In the genomic region with DNA sequence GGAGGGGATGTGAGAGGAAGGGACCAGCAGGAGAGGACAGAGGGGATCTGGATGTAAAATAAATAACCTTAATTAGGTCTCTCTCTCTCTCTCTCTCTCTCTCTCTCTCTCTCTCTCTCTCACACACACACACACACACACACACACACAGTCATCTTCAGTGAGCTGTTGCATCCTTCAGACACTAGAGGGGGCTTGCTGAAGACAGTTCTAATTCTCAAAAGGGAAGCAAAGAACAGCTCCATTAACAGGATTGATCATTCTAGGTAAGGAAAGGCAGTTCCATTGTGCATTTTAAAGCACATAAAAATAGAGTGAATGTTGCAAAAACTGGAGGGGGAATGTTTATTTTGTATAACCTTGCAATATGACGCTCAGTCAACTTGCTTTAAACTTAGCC, we compare ENCODE assay signal across 19 mouse cellular contexts. TPM values are rescaled to one million over a fixed set of nuclear protein-coding genes. Genes with fewer than 3 reads are reported as not detected.
DNase-seq lines count a peak whose midpoint lies in the region; ATAC-seq and TF ChIP-seq lines count a peak whose summit lies in the region.
"Had no signal": no experiment of that assay in that cellular context is flagged by ENCODE, and none has a peak within 500 bp of the region (broad histone marks: within the 10 kb centered on the region; RNA-seq: fewer than 3 reads in every experiment).

No protein-coding gene starts in this region.

- H3K27me3 ChIP-seq in kidney, postnatal 0 days (ENCODE audit: insufficient read depth, low read length), result no peaks in the 10 kb centered on the region
- H3K27me3 ChIP-seq in kidney, embryonic 15.5 days, result no peaks in the 10 kb centered on the region
- H3K27me3 ChIP-seq in midbrain, postnatal 0 days (ENCODE audit: insufficient read depth, low read length), result no peaks in the 10 kb centered on the region
- no peaks in the 10 kb centered on the region for H3K27me3 ChIP-seq in midbrain, embryonic 16.5 days (ENCODE audit: control insufficient read depth, insufficient read depth, low read depth, low read length)

- WGBS in kidney, postnatal 0 days, result 76% methylated on average over 1 of the region's 1 CpGs
- 86% methylated on average over 1 of the region's 1 CpGs for WGBS in kidney, embryonic 15.5 days
- 87% methylated on average over 1 of the region's 1 CpGs for WGBS in midbrain, postnatal 0 days
- 87% methylated on average over 1 of the region's 1 CpGs for WGBS in midbrain, embryonic 16.5 days

- no peaks in the 10 kb centered on the region for H3K9me3 ChIP-seq in kidney, postnatal 0 days (replicated peaks; ENCODE audit: low read length)
- H3K9me3 ChIP-seq in kidney, embryonic 15.5 days (replicated peaks), result no peaks in the 10 kb centered on the region
- H3K9me3 ChIP-seq in midbrain, postnatal 0 days (ENCODE audit: low read length), result no peaks in the 10 kb centered on the region
- no peaks in the 10 kb centered on the region for H3K9me3 ChIP-seq in midbrain, embryonic 16.5 days (replicated peaks; ENCODE audit: control insufficient read depth, low read length, poor library complexity, severe bottlenecking)
- H3K9me3 ChIP-seq: forebrain, embryonic 12.5 days; G1E; limb, embryonic 13.5 days; neural tube, embryonic 13.5 days had no signal

- H3K4me2 ChIP-seq in kidney, postnatal 0 days (ENCODE audit: low read length), result no peak overlapping the region
- H3K4me2 ChIP-seq in kidney, embryonic 15.5 days, result no peak overlapping the region
- no peak overlapping the region for H3K4me2 ChIP-seq in midbrain, postnatal 0 days (ENCODE audit: low read depth, low read length, poor library complexity, severe bottlenecking)
- H3K4me2 ChIP-seq in midbrain, embryonic 16.5 days (ENCODE audit: low read length), result no peak overlapping the region
- H3K4me2 ChIP-seq: forebrain, embryonic 12.5 days; limb, embryonic 13.5 days; neural tube, embryonic 13.5 days had no signal

- H3K27ac ChIP-seq in kidney, postnatal 0 days, result no peak overlapping the region
- no peak overlapping the region for H3K27ac ChIP-seq in kidney, embryonic 15.5 days
- H3K27ac ChIP-seq in midbrain, postnatal 0 days (ENCODE audit: low read depth, low read length), result no peak overlapping the region
- no peak overlapping the region for H3K27ac ChIP-seq in midbrain, embryonic 16.5 days (ENCODE audit: low read length)
- H3K27ac ChIP-seq: forebrain, embryonic 12.5 days; limb, embryonic 13.5 days; neural tube, embryonic 13.5 days had no signal

- H3K9ac ChIP-seq in kidney, postnatal 0 days (ENCODE audit: low read depth, low read length), result no peak overlapping the region
- no peak overlapping the region for H3K9ac ChIP-seq in kidney, embryonic 15.5 days
- no peak overlapping the region for H3K9ac ChIP-seq in midbrain, postnatal 0 days (replicated peaks; ENCODE audit: low read length, poor library complexity, severe bottlenecking)
- H3K9ac ChIP-seq in midbrain, embryonic 16.5 days (ENCODE audit: low read depth, low read length), result no peak overlapping the region
- H3K9ac ChIP-seq: forebrain, embryonic 12.5 days; limb, embryonic 13.5 days; neural tube, embryonic 13.5 days had no signal

- peak; percentile 25 to 32 for DNase-seq in cerebellum, postnatal 14 days
- no peak for DNase-seq in cerebellum, adult 11-12 months
- DNase-seq in kidney, postnatal 0 days (ENCODE audit: low spot score), result peak; percentile 20
- peak; percentile 12 for DNase-seq in midbrain, postnatal 0 days (ENCODE audit: low spot score)
- no peak for DNase-seq in neural tube, embryonic 10.5 days (ENCODE audit: extremely low spot score, low spot score)
- no peak for DNase-seq in frontal cortex, postnatal 36 days (ENCODE audit: low spot score in 2 of 2)
- DNase-seq: cerebellum, adult 18-20 months; heart, postnatal 14 days; lung, postnatal 4 days; midbrain, embryonic 14.5 days; spleen, adult 18-20 months; thymus, postnatal 4 days had no signal

- H3K4me3 ChIP-seq in kidney, postnatal 0 days (replicated peaks; ENCODE audit: low read depth, low read length), result no peak overlapping the region
- H3K4me3 ChIP-seq in kidney, embryonic 15.5 days (replicated peaks), result no peak overlapping the region
- H3K4me3 ChIP-seq in midbrain, postnatal 0 days (ENCODE audit: low read depth, low read length), result no peak overlapping the region
- no peak overlapping the region for H3K4me3 ChIP-seq in midbrain, embryonic 16.5 days (ENCODE audit: low read depth, low read length)
- H3K4me3 ChIP-seq: forebrain, embryonic 12.5 days; limb, embryonic 13.5 days; neural tube, embryonic 13.5 days had no signal

- peak; percentile 52 for TF ChIP-seq CTCF in kidney, postnatal 0 days (IDR thresholded peaks at IDR 0.05; ENCODE audit: low read depth)
- TF ChIP-seq CTCF in midbrain, postnatal 0 days (IDR thresholded peaks at IDR 0.05), result peak; percentile 52

- no peaks in the 10 kb centered on the region for H3K36me3 ChIP-seq in kidney, postnatal 0 days (ENCODE audit: insufficient read depth, low read length)
- no peaks in the 10 kb centered on the region for H3K36me3 ChIP-seq in kidney, embryonic 15.5 days
- H3K36me3 ChIP-seq in midbrain, postnatal 0 days (ENCODE audit: insufficient read depth, low read length), result no peaks in the 10 kb centered on the region
- H3K36me3 ChIP-seq in midbrain, embryonic 16.5 days (ENCODE audit: control insufficient read depth, insufficient read depth, low read length), result no peaks in the 10 kb centered on the region
- H3K36me3 ChIP-seq: forebrain, embryonic 12.5 days; G1E; limb, embryonic 13.5 days; neural tube, embryonic 13.5 days had no signal

- H3K4me1 ChIP-seq in kidney, postnatal 0 days (replicated peaks; ENCODE audit: insufficient read depth, low read length), result no peaks in the 10 kb centered on the region
- no peaks in the 10 kb centered on the region for H3K4me1 ChIP-seq in kidney, embryonic 15.5 days
- no peaks in the 10 kb centered on the region for H3K4me1 ChIP-seq in midbrain, postnatal 0 days (ENCODE audit: insufficient read depth, low read length)
- no peaks in the 10 kb centered on the region for H3K4me1 ChIP-seq in midbrain, embryonic 16.5 days (ENCODE audit: control insufficient read depth, insufficient read depth, low read length)
- H3K4me1 ChIP-seq: forebrain, embryonic 12.5 days had no signal

- ATAC-seq in kidney, postnatal 0 days (replicated peaks; ENCODE audit: low FRiP score, low read depth), result no peak
- ATAC-seq in kidney, embryonic 15.5 days (replicated peaks; ENCODE audit: low FRiP score), result no peak
- no peak for ATAC-seq in midbrain, postnatal 0 days (ENCODE audit: low FRiP score)
- no peak for ATAC-seq in midbrain, embryonic 16.5 days

RNA-seq across cellular contexts. Expression of a gene that starts 5.7 kb away (rescaled TPM):
- polyA plus RNA-seq in kidney, postnatal 0 days (2015; fragmentation: Nextera tagmentation; extraction: Ambion mirVana), result 0.04 TPM in 2 replicates
- 0.05 TPM in 1 of 2 replicates, not detected in the other for polyA plus RNA-seq in kidney, embryonic 15.5 days (2015; fragmentation: Nextera tagmentation; extraction: Ambion mirVana)
- 0.44 and 0.66 TPM in 2 replicates for total RNA-seq in midbrain, postnatal 0 days (2014; rRNA removed)
- polyA plus RNA-seq in midbrain, postnatal 0 days (2015; fragmentation: Nextera tagmentation; extraction: Ambion mirVana), result 0.06 and 0.09 TPM in 2 replicates
- 0.18 and 0.25 TPM in 2 replicates for polyA plus RNA-seq in midbrain, embryonic 16.5 days (2015; fragmentation: Nextera tagmentation; extraction: Ambion mirVana)
- total RNA-seq: gastrocnemius, adult 8-10 months had no signal
- polyA plus RNA-seq: G1E had no signal

Comparison
In these comparisons a context has a peak if more than half of its experiments do, and no peak if none do; other contexts are left out.
1. DNase-seq: peak in cerebellum, postnatal 14 days (2 of 2), kidney, postnatal 0 days (single experiment) and midbrain, postnatal 0 days (single experiment); none in cerebellum, adult 11-12 months (single experiment), neural tube, embryonic 10.5 days (single experiment) and frontal cortex, postnatal 36 days (0 of 2).